Mouse (Mus musculus): Measurements from ENCODE around the gene Bend3. TPM values are rescaled to one million over a fixed set of nuclear protein-coding genes. Genes with fewer than 3 reads are reported as not detected.

The Bend3 gene
- polyA plus RNA-seq, 1 experiment from 2014 or later, result 7.7 TPM

DNA sequence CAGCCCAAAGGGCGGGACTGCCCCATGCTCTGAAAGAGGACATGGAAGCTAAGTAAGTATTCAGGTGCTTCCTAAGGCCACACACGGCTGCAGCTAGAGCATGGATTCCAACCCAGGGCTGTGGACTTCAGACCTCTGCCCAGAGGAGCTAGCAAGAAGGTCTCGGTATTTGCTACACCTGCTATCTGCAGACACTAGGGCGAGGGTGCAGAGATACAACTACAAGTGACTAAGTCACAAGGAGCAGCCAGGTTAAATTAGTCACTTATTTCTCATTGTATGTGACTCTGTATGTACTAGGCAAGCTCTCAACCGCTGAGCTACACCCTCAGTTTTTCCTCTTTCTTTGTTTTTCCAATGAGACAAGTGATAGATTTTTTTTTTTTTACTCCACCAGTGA lies 15.8 kb upstream of the Bend3 start:
- 87% methylated on average over 5 of the region's 5 CpGs for WGBS
- H3K9me3 ChIP-seq (replicated peaks), result no peaks in the 10 kb centered on the region

DNA sequence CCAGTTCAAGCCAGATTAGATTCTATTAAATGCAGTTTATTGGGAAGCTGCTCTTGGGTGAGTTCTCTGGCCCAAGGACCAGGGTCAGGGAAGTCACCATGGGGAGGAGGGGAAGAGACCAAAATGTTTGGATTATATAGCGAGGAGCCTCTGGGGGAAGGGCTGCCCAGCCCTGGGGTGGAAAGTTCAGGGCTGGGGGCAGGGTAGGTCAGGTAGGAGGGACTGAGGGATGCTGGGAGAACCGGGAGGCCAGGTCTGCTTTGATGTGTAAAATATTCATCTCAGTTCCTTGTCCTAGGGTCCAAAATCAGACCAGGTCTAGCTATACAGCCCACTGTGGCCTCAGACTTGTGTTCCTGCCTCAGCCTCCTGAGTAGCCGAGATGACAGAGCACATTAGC lies 15.4 kb upstream of the Bend3 start:
- Histone ChIP-seq H3K4me1 (0 out of 2 replicates have a peak, but pooled peaks cover 3% of the 10 kb centered on the region), H3K4me3 (no peak overlapping the region), H3K27me3 (ENCODE audit: low read depth, poor library complexity, severe bottlenecking) (no peaks in the 10 kb centered on the region), H3K36me3 (no peaks in the 10 kb centered on the region), H3K27ac (replicated peaks) (no peak overlapping the region), H3K9me3 (replicated peaks) (no peaks in the 10 kb centered on the region)
- 68% methylated on average over 3 of the region's 3 CpGs for WGBS
- DNase-seq (ENCODE audit: low spot score), result no peak

More for the DNA sequence above, 15.8 kb upstream of the Bend3 start:
- no peaks in the 10 kb centered on the region for H3K27me3 ChIP-seq (ENCODE audit: low read depth, poor library complexity, severe bottlenecking)
- H3K4me3 ChIP-seq, result no peak overlapping the region
- no peaks in the 10 kb centered on the region for H3K36me3 ChIP-seq
- H3K4me1 ChIP-seq, result 0 out of 2 replicates have a peak, but pooled peaks cover 3% of the 10 kb centered on the region
- no peak for DNase-seq (ENCODE audit: low spot score)
- no peak overlapping the region for H3K27ac ChIP-seq (replicated peaks)

DNA sequence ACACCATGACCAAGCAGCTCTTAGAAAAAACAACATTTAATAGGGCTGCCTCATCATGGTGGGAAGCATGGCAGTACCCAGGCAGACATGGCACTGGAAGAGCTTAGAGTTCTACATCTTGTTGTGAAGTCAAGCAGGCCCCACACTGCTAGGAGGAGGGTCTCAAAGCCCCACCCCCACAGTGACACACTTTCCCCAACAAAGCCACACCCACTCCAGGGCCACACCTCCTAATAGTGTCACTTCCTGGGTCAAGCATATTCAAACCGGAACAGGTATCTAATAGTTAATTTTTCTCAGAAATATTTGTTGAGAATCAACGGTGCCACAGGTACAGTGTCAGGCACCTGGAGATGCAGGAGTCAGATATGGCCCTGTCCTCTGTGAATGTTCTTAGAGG lies 12.4 kb upstream of the Bend3 start:
- H3K4me1 ChIP-seq, result peaks cover 6% of the 10 kb centered on the region; the same call in 1 of the 2 replicates
- WGBS, result 96% methylated on average over 2 of the region's 2 CpGs
- no peaks in the 10 kb centered on the region for H3K9me3 ChIP-seq (replicated peaks)
- DNase-seq (ENCODE audit: low spot score), result no peak
- no peaks in the 10 kb centered on the region for H3K36me3 ChIP-seq
- H3K27ac ChIP-seq (replicated peaks), result no peak overlapping the region
- H3K4me3 ChIP-seq, result no peak overlapping the region
- H3K27me3 ChIP-seq (ENCODE audit: low read depth, poor library complexity, severe bottlenecking), result no peaks in the 10 kb centered on the region

DNA sequence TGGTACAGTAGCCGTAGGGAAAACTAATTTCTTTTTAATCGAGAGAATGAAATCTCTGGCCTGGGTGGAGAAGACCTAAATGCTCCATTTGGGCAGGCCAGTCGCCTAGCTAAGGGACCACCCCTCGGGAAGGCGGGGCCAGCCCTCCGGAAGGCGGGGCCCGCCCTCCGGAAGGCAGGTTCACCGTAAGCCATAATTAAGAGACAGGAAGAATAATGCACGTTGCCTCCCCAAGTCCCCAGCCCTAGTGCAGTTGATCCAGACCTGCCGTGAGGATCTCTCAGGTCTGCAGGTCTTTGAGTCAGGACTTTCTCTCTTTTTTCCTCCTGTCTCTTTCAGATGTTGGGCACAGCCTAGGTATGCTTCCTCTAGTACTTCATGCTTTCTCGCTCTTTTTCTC lies 11.0 kb upstream of the Bend3 start:
- Histone ChIP-seq H3K27ac (replicated peaks) (no peak overlapping the region), H3K27me3 (ENCODE audit: low read depth, poor library complexity, severe bottlenecking) (no peaks in the 10 kb centered on the region), H3K4me3 (no peak overlapping the region), H3K9me3 (replicated peaks) (no peaks in the 10 kb centered on the region), H3K4me1 (peaks cover 6% of the 10 kb centered on the region; the same call in 1 of the 2 replicates), H3K36me3 (no peaks in the 10 kb centered on the region)
- no peak for DNase-seq (ENCODE audit: low spot score)
- 44% methylated on average over 13 of the region's 13 CpGs for WGBS

DNA sequence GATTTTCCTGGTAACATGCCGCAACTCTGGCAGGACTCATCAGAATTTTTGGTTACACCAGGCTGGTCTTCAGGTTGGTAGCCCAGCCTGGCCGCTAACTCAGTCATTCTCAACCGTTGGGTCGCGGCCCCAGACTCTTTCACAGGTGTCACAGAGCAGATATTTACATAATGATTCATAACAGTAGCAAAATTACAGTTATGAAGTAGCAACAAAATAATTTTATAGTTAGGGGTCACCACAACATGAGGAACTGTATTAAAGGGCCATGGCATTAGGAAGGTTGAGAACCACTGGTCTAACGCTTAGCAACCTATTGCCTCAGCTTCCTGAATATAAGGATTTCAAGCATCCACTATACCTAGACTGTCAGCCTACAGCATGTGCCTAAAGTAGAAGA lies 10.3 kb upstream of the Bend3 start:
- H3K27ac ChIP-seq (replicated peaks), result no peak overlapping the region
- H3K4me1 ChIP-seq, result peaks cover 6% of the 10 kb centered on the region; the same call in 1 of the 2 replicates
- no peaks in the 10 kb centered on the region for H3K9me3 ChIP-seq (replicated peaks)
- H3K4me3 ChIP-seq, result no peak overlapping the region
- no peaks in the 10 kb centered on the region for H3K27me3 ChIP-seq (ENCODE audit: low read depth, poor library complexity, severe bottlenecking)
- DNase-seq (ENCODE audit: low spot score), result no peak
- 95% methylated on average over 6 of the region's 6 CpGs for WGBS
- H3K36me3 ChIP-seq, result no peaks in the 10 kb centered on the region

DNA sequence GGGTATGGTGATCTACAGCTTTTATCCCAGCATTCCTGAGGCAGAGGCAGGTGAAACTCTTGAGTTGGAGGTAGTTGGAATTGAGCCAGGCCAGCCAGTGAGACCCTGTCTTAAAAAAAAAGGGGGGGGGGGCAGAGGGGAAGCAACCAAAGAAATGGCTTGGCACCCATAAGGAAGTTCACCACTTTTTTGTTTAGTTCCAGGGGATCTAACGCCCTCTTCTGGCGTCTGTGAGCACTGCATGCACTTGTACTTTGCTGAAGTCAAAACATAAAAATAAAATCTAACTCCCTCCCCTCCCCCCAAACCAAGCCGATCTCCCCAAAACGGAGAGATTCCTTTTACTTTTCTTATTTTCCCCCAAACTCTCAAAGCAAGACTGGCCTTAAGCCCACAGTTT lies 3.3 kb upstream of the Bend3 start:
- H3K4me1 ChIP-seq, result peaks cover 26% of the 10 kb centered on the region
- no peaks in the 10 kb centered on the region for H3K27me3 ChIP-seq (ENCODE audit: low read depth, poor library complexity, severe bottlenecking)
- 61% methylated on average over 4 of the region's 4 CpGs for WGBS
- no peak for DNase-seq (ENCODE audit: low spot score)
- H3K4me3 ChIP-seq, result no peak overlapping the region
- H3K27ac ChIP-seq (replicated peaks), result no peak overlapping the region
- no peaks in the 10 kb centered on the region for H3K36me3 ChIP-seq
- H3K9me3 ChIP-seq (replicated peaks), result no peaks in the 10 kb centered on the region

DNA sequence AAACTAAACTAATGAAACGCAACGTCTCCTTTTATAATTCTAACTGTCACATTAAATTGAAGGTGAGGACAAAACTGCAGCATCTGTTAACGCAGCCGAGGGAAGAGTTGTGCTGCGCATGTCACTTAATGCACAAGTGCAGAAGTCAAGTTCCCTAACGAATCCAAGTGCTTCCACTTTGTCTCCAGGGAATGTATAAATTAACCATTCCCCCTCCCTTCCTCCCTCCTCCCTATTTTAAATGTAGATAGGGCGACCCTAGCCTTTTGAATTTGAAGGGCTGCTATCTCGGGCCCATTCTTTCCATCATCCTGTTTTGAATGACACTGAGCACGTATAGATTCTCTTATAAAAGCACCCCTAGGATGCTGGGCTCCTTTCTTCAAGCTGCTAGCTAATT lies 1.2 kb upstream of the Bend3 start:
- 3% methylated on average over 9 of the region's 9 CpGs for WGBS
- H3K27me3 ChIP-seq (ENCODE audit: low read depth, poor library complexity, severe bottlenecking), result no peaks in the 10 kb centered on the region
- no peaks in the 10 kb centered on the region for H3K9me3 ChIP-seq (replicated peaks)
- no peak for DNase-seq (ENCODE audit: low spot score)
- peak overlapping the region; percentile 85 for H3K4me3 ChIP-seq
- H3K4me1 ChIP-seq, result peaks cover 44% of the 10 kb centered on the region
- H3K27ac ChIP-seq (replicated peaks), result peak overlapping the region; percentile 100
- H3K36me3 ChIP-seq, result no peaks in the 10 kb centered on the region

DNA sequence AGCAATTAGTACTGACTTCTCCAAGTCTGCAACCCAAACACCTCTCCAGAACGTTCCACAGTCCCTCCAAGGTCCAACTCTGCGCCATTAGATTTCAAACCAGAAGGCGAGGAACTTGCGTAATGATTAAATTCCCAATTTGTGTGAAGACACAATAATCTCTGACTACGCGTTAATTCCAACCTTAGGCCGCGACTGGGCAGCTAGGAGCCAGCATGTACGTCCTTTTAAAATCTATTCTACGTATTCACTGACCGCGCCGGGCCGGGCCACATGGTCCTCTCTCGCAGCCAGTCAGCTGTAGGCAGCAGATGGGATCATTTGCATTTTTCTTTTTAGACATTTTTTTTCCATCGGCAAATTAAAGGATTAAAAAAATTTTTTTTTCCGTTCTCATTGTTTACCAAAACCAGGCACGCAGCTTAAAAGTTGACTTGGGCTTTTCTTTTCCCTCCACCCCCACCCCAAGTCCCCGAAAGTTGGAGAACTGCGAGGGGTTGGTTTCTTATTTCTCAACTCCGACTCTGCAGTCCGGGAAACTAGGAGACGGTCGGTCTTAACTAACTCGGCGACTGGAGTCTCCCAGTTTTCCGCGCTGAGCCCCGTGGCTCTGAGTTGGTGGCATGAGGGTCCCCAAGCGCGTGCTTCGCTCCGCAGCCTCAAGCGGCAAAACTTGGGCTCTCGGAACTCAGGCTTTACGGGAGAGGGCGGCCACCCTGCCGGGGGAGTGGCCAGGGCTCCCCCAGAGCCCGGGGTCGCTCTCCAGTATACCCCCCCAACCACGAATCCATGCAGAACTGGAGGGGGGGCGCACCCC lies 558 bp upstream of the Bend3 start:
- Histone ChIP-seq H3K9me3 (replicated peaks) (no peaks in the 10 kb centered on the region), H3K27ac (replicated peaks) (peak overlapping the region; percentile 100), H3K4me3 (peak overlapping the region; percentile 85), H3K36me3 (no peaks in the 10 kb centered on the region), H3K27me3 (ENCODE audit: low read depth, poor library complexity, severe bottlenecking) (no peaks in the 10 kb centered on the region), H3K4me1 (peaks cover 51% of the 10 kb centered on the region)
- DNase-seq (ENCODE audit: low spot score), result peak; percentile 84
- under 1% methylated on average over 42 of the region's 42 CpGs for WGBS

DNA sequence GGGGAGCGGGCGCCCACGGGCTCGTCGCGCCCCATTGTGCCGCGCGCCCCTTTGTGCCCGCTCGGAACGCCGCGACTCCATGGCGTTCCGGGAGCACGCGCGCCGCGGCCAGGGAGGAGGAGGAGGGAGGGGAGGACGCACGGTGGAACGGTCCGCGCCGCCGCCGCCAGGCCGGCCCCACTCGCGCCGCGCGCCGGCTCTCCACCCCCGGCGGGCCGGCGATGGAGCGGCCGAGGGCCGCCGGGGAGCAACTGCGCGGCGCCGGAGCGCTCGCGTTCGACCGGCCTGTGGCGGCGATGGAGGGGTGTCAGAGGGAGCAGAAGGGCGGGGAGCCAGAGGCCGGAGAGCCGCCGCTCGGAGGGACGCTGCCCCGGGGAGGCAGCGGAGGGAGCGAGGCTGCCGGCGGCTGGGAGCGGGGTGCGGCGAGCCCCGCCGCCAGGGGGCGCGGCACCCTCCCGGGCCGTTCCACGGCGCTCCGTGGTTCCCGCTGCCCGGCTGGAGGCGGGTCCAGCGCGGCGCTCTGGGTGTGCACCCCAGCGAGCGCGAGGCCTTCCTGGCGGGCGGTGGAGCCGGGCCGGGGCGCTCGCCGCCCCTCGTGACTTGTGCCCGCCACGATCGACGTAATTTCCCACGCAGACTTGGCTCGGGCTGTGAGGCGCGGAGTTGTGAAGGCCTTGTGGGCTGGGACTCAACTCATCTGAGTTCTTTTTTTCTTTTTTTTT lies 966 bp downstream of the Bend3 start:
- peak overlapping the region; percentile 85 for H3K4me3 ChIP-seq
- WGBS, result under 1% methylated on average over 90 of the region's 103 CpGs
- H3K36me3 ChIP-seq, result 0 out of 2 replicates have a peak, but pooled peaks cover 3% of the 10 kb centered on the region
- DNase-seq (ENCODE audit: low spot score), result peak; percentile 84
- H3K4me1 ChIP-seq, result peaks cover 58% of the 10 kb centered on the region
- H3K9me3 ChIP-seq (replicated peaks), result no peaks in the 10 kb centered on the region
- peak overlapping the region; percentile 100 for H3K27ac ChIP-seq (replicated peaks)
- H3K27me3 ChIP-seq (ENCODE audit: low read depth, poor library complexity, severe bottlenecking), result no peaks in the 10 kb centered on the region

DNA sequence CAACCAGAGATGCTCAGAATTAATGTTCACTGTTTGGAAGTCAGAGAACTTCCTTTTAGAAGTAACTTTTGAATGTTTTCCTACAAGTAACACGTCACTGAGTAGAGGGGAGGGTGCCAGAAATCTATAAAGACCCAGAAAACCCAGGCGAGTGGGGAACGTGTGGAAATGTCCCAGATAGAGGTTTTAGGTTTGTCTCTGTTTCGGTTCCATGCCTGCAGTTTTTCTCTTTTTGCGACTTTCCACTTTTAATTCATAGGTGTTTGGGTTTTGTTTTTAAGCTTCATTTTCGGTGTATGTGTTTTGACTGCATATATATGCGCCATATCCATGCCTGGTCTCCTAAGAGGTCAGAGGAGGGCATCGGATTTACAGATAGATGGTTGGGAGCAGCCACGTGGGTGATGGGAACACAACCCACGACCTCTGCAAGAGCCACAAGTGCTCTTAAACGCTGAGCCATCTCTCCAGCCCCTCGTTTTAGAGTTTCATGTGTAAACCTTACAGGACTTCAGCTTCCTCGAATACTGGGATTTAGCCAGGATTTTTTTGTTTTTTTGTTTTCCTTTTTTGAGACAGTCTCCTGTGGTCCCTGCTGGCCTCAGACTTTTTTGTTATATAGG lies 1.7 kb downstream of the Bend3 start:
- peak overlapping the region; percentile 100 for H3K27ac ChIP-seq (replicated peaks)
- peak; percentile 18 for DNase-seq (ENCODE audit: low spot score)

DNA sequence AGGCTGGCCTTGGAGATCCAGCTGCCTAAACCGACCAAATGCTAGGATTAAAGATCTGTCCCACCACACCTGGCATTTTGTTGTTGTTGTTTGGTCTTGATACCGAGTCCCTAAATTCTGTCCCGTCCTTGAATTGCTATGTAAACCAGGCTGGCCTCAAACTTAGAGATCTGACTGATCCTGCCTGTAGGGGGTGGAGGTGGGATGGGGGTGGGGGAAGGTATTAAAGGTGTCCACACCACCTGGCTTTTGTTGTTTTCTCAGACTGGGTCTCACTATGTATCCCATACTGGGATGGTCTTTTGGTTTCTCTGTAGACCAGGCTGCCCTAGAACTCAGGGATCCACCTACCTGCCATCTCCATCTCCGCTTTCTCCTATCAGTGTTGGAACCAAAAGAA lies 2.5 kb downstream of the Bend3 start:
- DNase-seq (ENCODE audit: low spot score), result no peak
- WGBS, result 37% methylated on average over 4 of the region's 4 CpGs
- no peaks in the 10 kb centered on the region for H3K9me3 ChIP-seq (replicated peaks)
- no peak overlapping the region for H3K27ac ChIP-seq (replicated peaks)
- peak overlapping the region; percentile 85 for H3K4me3 ChIP-seq
- H3K36me3 ChIP-seq, result 0 out of 2 replicates have a peak, but pooled peaks cover 8% of the 10 kb centered on the region
- no peaks in the 10 kb centered on the region for H3K27me3 ChIP-seq (ENCODE audit: low read depth, poor library complexity, severe bottlenecking)
- H3K4me1 ChIP-seq, result peaks cover 58% of the 10 kb centered on the region

More for the DNA sequence above, 1.7 kb downstream of the Bend3 start:
- peak overlapping the region; percentile 85 for H3K4me3 ChIP-seq
- H3K27me3 ChIP-seq (ENCODE audit: low read depth, poor library complexity, severe bottlenecking), result no peaks in the 10 kb centered on the region
- no peaks in the 10 kb centered on the region for H3K9me3 ChIP-seq (replicated peaks)
- peaks cover 58% of the 10 kb centered on the region for H3K4me1 ChIP-seq
- WGBS, result 2% methylated on average over 13 of the region's 13 CpGs
- H3K36me3 ChIP-seq, result 0 out of 2 replicates have a peak, but pooled peaks cover 3% of the 10 kb centered on the region

DNA sequence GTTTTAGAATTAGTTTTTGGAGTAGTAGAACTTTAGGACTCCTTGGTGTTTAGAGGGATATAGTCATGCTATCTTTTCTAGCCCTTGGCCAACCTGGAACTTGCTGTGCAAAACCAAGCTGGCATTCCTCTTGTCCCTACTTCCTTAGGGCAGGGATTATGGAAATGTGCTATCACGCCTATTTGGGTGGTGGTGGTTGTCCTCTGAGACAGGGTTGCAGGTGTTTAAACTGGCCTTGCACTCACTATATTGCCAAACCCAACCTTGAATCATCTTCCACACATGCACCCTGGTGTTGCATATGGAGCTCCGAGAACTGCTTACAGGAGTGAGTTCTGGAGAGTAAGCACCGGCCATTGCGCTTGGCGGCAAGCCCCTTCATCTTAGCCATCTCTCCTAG lies 3.4 kb downstream of the Bend3 start:
- WGBS, result 88% methylated on average over 5 of the region's 5 CpGs
- Histone ChIP-seq H3K4me1 (peaks cover 51% of the 10 kb centered on the region), H3K9me3 (replicated peaks) (no peaks in the 10 kb centered on the region), H3K36me3 (peaks cover 14% of the 10 kb centered on the region; the same call in 1 of the 2 replicates), H3K27ac (replicated peaks) (no peak overlapping the region), H3K4me3 (no peak overlapping the region), H3K27me3 (ENCODE audit: low read depth, poor library complexity, severe bottlenecking) (no peaks in the 10 kb centered on the region)
- DNase-seq (ENCODE audit: low spot score), result no peak
